Mouse (Mus musculus): Measurements from ENCODE around the gene Rab3b. TPM values are rescaled to one million over a fixed set of nuclear protein-coding genes. Genes with fewer than 3 reads are reported as not detected.

Rab3b gene
- not detected for total RNA-seq (2023)

GRCm38 (mm10) chr4:108878963-108879822, at the start of gene Rab3b:
Gene Rab3b, plus strand, starts transcription at chr4:108879063.

GRCm38 (mm10) chr4:108832916-108833827, 45.7 kb upstream of the Rab3b start, which contains the start of gene Btf3l4:
Gene Btf3l4, minus strand, starts transcription at chr4:108833614.

GRCm38 (mm10) chr4:108834115-108834970, 44.5 kb upstream of the Rab3b start, which contains the start of gene Txndc12:
Gene Txndc12, plus strand, starts transcription at chr4:108834601.

GRCm38 (mm10) chr4:108847715-108848504, 31.0 kb upstream of the Rab3b start, which contains the start of gene Kti12:
Gene Kti12, plus strand, starts transcription at chr4:108847785.

GRCm38 (mm10) chr4:108848505-108848848, 30.4 kb upstream of the Rab3b start, which contains the start of gene A730015C16Rik:
Gene A730015C16Rik, minus strand, starts transcription at chr4:108848619.

Other genes with a start within 250 kb of the Rab3b start
- under 1 TPM in 1 of 2 experiments, not detected in 1; 0.20 TPM for gene 3110021N24Rik, start 159.4 kb upstream of the Rab3b start, total RNA-seq (2023)
- 10 to 100 TPM in 1 of 2 experiments, 1 to 10 TPM in 1; 6.3 to 11.6 TPM for gene Zfyve9, start 98.3 kb upstream of the Rab3b start, total RNA-seq (2023)
- gene Btf3l4, start 45.4 kb upstream of the Rab3b start, total RNA-seq (2023) = 10 to 100 TPM; 32.1 to 37.3 TPM
- 10 to 100 TPM; 26.3 to 30.8 TPM for gene Txndc12, start 44.5 kb upstream of the Rab3b start, total RNA-seq (2023)
- 10 to 100 TPM; 12.9 to 13.5 TPM for gene Kti12, start 31.3 kb upstream of the Rab3b start, total RNA-seq (2023)
- not detected for gene A730015C16Rik, start 30.4 kb upstream of the Rab3b start, total RNA-seq (2023)
- gene Nrd1, start 121.6 kb downstream of the Rab3b start, total RNA-seq (2023) = 100 to 1,000 TPM; 165 to 172 TPM